Mouse (Mus musculus) stomach, postnatal 0 days (tissue): ENCODE data around the gene Ankrd40.

Experiments used
- CTCF ChIP-seq: IDR thresholded peaks from 2 replicates; pipeline ENCODE4 v1.5.1; 2016; ENCODE audit warnings: antibody characterized with exemption, low read depth, mild to moderate bottlenecking, moderate library complexity
- EP300 ChIP-seq: optimal IDR thresholded peaks from 2 replicates; pipeline ENCODE3; 2016; ENCODE audit warnings: antibody characterized with exemption

GRCm38 (mm10) chr11:94317515-94317914, 10.3 kb upstream of the Ankrd40 start:
- TF ChIP-seq CTCF (no peak), EP300 (no peak)
